Mouse (Mus musculus): ENCODE data around the gene Olfr1214.
"Not testable (repeated sequence)": the region's sequence is repeated elsewhere in the genome, so short reads cannot be mapped to it uniquely, and the experiment has no call there.

Olfr1214 gene

DNA sequence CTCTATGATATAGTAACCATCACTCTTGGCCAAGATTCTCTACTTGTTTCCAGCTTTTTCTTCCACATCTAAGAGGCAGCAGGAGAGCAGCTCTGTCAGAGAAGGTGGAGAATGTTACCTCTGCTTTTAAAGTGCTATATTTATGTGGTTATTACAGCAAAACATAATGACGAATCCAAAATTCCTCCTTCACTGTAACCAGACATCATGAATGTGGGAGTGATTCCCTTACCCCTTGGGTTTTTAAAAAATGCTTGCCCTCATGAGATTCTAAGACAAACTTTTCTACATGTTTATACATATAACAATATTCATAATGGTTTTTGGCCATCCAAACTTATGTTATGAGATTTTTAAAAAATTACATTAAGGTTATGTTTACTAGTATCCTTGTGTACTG is at the start of gene Olfr1214:
TSS of gene Olfr1214 (minus strand) at position 101 of the 400 bp plus-strand sequence.
- DNase-seq (ENCODE audit: low spot score), result no peak

DNA sequence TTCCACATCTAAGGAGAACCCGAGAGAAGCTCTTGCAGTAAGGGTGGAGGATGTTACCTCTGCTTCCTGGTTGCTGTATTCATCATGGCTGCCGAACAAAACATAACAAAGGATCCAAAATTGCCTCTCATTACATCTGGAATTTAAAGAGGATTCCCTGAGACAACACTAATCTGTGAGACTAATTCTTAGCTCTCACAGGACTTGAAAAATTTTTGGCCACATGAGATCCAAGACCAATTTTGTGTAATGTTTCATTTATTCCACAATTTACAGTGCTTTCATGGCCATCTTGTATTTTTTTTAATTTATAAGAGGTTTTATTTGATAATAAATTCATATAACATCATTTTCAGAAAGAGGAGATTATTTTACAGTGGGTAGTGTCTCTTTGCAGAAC is 39.5 kb upstream of the Olfr1214 start, which contains the start of gene Olfr1217:
TSS of gene Olfr1217 (minus strand) at position 101 of the 400 bp plus-strand sequence.
- DNase-seq (ENCODE audit: low spot score), result no peak

DNA sequence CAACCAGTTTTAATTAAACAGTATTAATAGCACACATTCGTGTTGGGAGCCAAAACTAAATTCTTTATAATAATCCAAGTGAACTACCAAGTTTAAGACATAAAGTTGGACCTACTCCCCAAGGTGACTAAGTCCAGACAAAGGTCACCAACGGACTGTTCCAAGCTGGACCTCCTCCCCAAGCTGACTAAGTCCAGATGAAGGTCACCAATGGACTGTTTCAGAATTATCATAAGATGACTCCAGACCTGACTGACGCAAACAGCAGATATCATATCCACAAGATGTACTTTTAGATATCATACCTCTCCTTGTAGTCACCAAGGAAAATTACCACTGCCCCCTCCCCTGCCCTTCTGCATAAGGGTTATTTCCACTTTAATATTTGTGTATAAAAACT is 29.0 kb upstream of the Olfr1214 start:
- DNase-seq (ENCODE audit: low spot score), result not testable (repeated sequence)

- no peak for DNase-seq (ENCODE audit: low spot score)
Observed at GRCm38 (mm10) chr2:89018240-89018639, 25.8 kb upstream of the Olfr1214 start, which contains the start of gene Olfr1216. Olfr1216 (minus strand) TSS chr2:89018340.

- DNase-seq (ENCODE audit: low spot score), result no peak
Observed at GRCm38 (mm10) chr2:89006873-89007272, 14.4 kb upstream of the Olfr1214 start, which contains the start of gene Olfr1215. Olfr1215 (minus strand) TSS chr2:89006973.

GRCm38 (mm10) chr2:88980181-88980580 is 12.3 kb downstream of the Olfr1214 start, which contains the start of gene Gm13762:
Gm13762 (minus strand) TSS chr2:88980281.
- DNase-seq (ENCODE audit: low spot score), result no peak

DNA sequence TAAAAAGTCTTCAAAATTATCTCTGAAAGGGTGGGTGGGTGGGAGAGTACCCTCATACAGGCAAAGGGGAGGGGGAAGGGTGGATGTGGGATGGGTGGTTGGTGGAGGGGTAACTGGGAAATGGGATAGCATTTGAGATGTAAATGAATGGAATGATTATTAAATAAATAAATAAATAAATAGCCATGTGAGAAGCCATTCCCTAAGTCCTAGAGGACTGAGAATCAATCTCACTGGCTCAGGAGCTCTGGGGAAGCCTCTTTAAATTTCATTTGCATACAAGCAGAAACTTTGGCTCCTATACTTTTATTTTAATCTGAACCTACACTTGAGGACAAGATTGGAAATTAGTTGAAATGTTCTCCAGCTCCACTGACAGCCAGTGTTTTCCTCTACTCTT is 38.8 kb downstream of the Olfr1214 start, which contains the start of gene Olfr1212:
TSS of gene Olfr1212 (plus strand) at position 301 of the 400 bp plus-strand sequence.
- DNase-seq (ENCODE audit: low spot score), result no peak

- DNase-seq (ENCODE audit: low spot score), result no peak
Observed at GRCm38 (mm10) chr2:88938011-88938410, 54.4 kb downstream of the Olfr1214 start, which contains the start of gene Olfr1211. Olfr1211 (minus strand) TSS chr2:88938111.
